In genomic region chr11:88356598-88357290, GRCm38 (mm10) we compare ENCODE assay signal across 8 mouse cellular contexts.
A peak's percentile ranks its signal among the peaks of the same experiment; 100 is the strongest.
DNase-seq lines count a peak whose midpoint lies in the region; ATAC-seq and TF ChIP-seq lines count a peak whose summit lies in the region.

No protein-coding gene starts in this region.

- DNase-seq in ES-E14 (ENCODE audit: low read depth, low spot score): peak; percentile 28
- peak; percentile 98 for DNase-seq in brain, embryonic 14.5 days (ENCODE audit: low read depth)
- peak; percentile 75 for DNase-seq in hindbrain, embryonic 10.5 days (ENCODE audit: low spot score)
- DNase-seq in layer of hippocampus, postnatal 25 days (ENCODE audit: extremely low spot score in 1 of 2, low spot score in 1 of 2): peak; percentile 36 to 62
- DNase-seq in retina, postnatal 7 days (ENCODE audit: low read depth, low spot score): peak; percentile 47
- no peak for DNase-seq in urinary bladder, postnatal 14 days (ENCODE audit: low spot score)

- H3K27ac ChIP-seq in ES-E14 (ENCODE audit: insufficient read depth, low read depth, low read length, poor library complexity, severe bottlenecking): no peak overlapping the region
- peak overlapping the region; percentile 90 for H3K27ac ChIP-seq in forebrain, embryonic 15.5 days (replicated peaks)
- peak overlapping the region; percentile 80 for H3K27ac ChIP-seq in hindbrain, embryonic 10.5 days
- H3K27ac ChIP-seq in lung, embryonic 15.5 days: peak overlapping the region; percentile 68

- peak; percentile 97 for ATAC-seq in forebrain, embryonic 15.5 days (replicated peaks)
- peak; percentile 84 for ATAC-seq in lung, embryonic 15.5 days (ENCODE audit: borderline replicate concordance, extremely low read depth, low FRiP score, low TSS enrichment)

- H3K9ac ChIP-seq in ES-E14 (ENCODE audit: insufficient read depth, low read depth, low read length, poor library complexity, severe bottlenecking): no peak overlapping the region
- H3K9ac ChIP-seq in forebrain, embryonic 15.5 days (replicated peaks): no peak overlapping the region
- no peak overlapping the region for H3K9ac ChIP-seq in lung, embryonic 15.5 days

- H3K4me2 ChIP-seq in forebrain, embryonic 15.5 days (replicated peaks): peak overlapping the region; percentile 33
- H3K4me2 ChIP-seq in lung, embryonic 15.5 days: no peak overlapping the region; the same call in 1 of the 2 replicates

- TF ChIP-seq POLR2A in brain, embryonic 14.5 days (IDR thresholded peaks at IDR 0.05; ENCODE audit: borderline replicate concordance, extremely low read depth, insufficient read depth, insufficient read length, poor library complexity, severe bottlenecking): no peak

- no peak overlapping the region for H3K4me3 ChIP-seq in ES-E14 (ENCODE audit: insufficient read depth in 1 of 2, low read depth in 1 of 2, low read length in 2 of 2, poor library complexity in 1 of 2, severe bottlenecking in 1 of 2)
- peak overlapping the region; percentile 12 for H3K4me3 ChIP-seq in forebrain, embryonic 15.5 days
- H3K4me3 ChIP-seq in hindbrain, embryonic 10.5 days: no peak overlapping the region
- no peak overlapping the region for H3K4me3 ChIP-seq in lung, embryonic 15.5 days

- H3K36me3 ChIP-seq in ES-E14 (ENCODE audit: control insufficient read depth, insufficient read depth, low read length, poor library complexity, severe bottlenecking): peaks cover 14% of the 10 kb centered on the region; the same call in 1 of the 2 replicates
- no peaks in the 10 kb centered on the region for H3K36me3 ChIP-seq in forebrain, embryonic 15.5 days
- peaks cover 87% of the 10 kb centered on the region for H3K36me3 ChIP-seq in hindbrain, embryonic 10.5 days
- no peaks in the 10 kb centered on the region for H3K36me3 ChIP-seq in lung, embryonic 15.5 days

- H3K4me1 ChIP-seq in ES-E14 (ENCODE audit: control insufficient read depth in 2 of 2, insufficient read depth in 2 of 2, low read length in 2 of 2, poor library complexity in 1 of 2): peaks cover 0 to 2% of the 10 kb centered on the region in 2 experiments; a peak in 1 of 4 replicates
- peaks cover 32% of the 10 kb centered on the region for H3K4me1 ChIP-seq in forebrain, embryonic 15.5 days
- H3K4me1 ChIP-seq in hindbrain, embryonic 10.5 days (replicated peaks): peaks cover 49% of the 10 kb centered on the region
- peaks cover 26% of the 10 kb centered on the region for H3K4me1 ChIP-seq in lung, embryonic 15.5 days

- in situ Hi-C loops in ES-E14 (cut with MboI; ENCODE audit: low sequenced_read_pairs in 2 of 2, unreplicated experiment in 2 of 2): no loop called here

- no peaks in the 10 kb centered on the region for H3K9me3 ChIP-seq in ES-E14 (ENCODE audit: control insufficient read depth, insufficient read depth, low read depth, low read length)
- no peaks in the 10 kb centered on the region for H3K9me3 ChIP-seq in forebrain, embryonic 15.5 days
- no peaks in the 10 kb centered on the region for H3K9me3 ChIP-seq in hindbrain, embryonic 10.5 days
- H3K9me3 ChIP-seq in lung, embryonic 15.5 days: no peaks in the 10 kb centered on the region

- WGBS in forebrain, embryonic 15.5 days: 7% methylated on average over 8 of the region's 8 CpGs
- WGBS in hindbrain, embryonic 10.5 days: 59% methylated on average over 8 of the region's 8 CpGs
- WGBS in lung, embryonic 15.5 days: 43% methylated on average over 8 of the region's 8 CpGs

- no peaks in the 10 kb centered on the region for H3K27me3 ChIP-seq in forebrain, embryonic 15.5 days
- H3K27me3 ChIP-seq in hindbrain, embryonic 10.5 days (ENCODE audit: insufficient read depth, poor library complexity, severe bottlenecking): no peaks in the 10 kb centered on the region
- H3K27me3 ChIP-seq in lung, embryonic 15.5 days: no peaks in the 10 kb centered on the region

- no peak for TF ChIP-seq CTCF in brain, embryonic 14.5 days (IDR thresholded peaks at IDR 0.05; ENCODE audit: borderline replicate concordance, extremely low read depth, insufficient read depth, insufficient read length)

TF ChIP-seq in ES-E14, 5 proteins besides CTCF, POLR2A, EP300 and RAD21:
- TF ChIP-seq ZNF384 (IDR thresholded peaks at IDR 0.05; ENCODE audit: low read depth, low read length): no peak
- TF ChIP-seq MAFK (IDR thresholded peaks at IDR 0.05; ENCODE audit: insufficient read depth, low read depth, low read length): no peak
